Mouse (Mus musculus): Measurements from ENCODE around the gene Fkrp. TPM values are rescaled to one million over a fixed set of nuclear protein-coding genes. Genes with fewer than 3 reads are reported as not detected.

The Fkrp gene
- total RNA-seq, 2 experiments from 2014 or later, result 35.7 to 42.3 TPM

Other genes starting within 250 kb of the Fkrp start
- 10 to 100 TPM; 15.3 to 16.5 TPM for gene Arhgap35, start 201.7 kb downstream of the Fkrp start, total RNA-seq (2021)
- not detected for gene Ceacam15, start 141.0 kb downstream of the Fkrp start, total RNA-seq (2021)
- not detected for gene Ceacam9, start 94.8 kb downstream of the Fkrp start, total RNA-seq (2021)
- gene Ap2s1, start 78.3 kb downstream of the Fkrp start, total RNA-seq (2021), result 10 to 100 TPM; 52.5 to 56.7 TPM
- gene Slc1a5, start 35.4 kb downstream of the Fkrp start, total RNA-seq (2021), result 10 to 100 TPM; 14.2 to 47.4 TPM
- 10 to 100 TPM; 13.2 to 22.4 TPM for gene Strn4, start 843 bp downstream of the Fkrp start, total RNA-seq (2021)
- 1 to 10 TPM; 5.0 to 5.3 TPM for gene Prkd2, start 26.2 kb upstream of the Fkrp start, total RNA-seq (2021)
- 1 to 10 TPM; 1.9 to 2.3 TPM for gene Dact3, start 58.6 kb upstream of the Fkrp start, total RNA-seq (2021)
- not detected for gene Gng8, start 75.1 kb upstream of the Fkrp start, total RNA-seq (2021)
- gene Ptgir, start 89.8 kb upstream of the Fkrp start, total RNA-seq (2021), result 1 to 10 TPM in 1 of 2 experiments, under 1 TPM in 1; 0.97 to 1.3 TPM
- gene Calm3, start 107.4 kb upstream of the Fkrp start, total RNA-seq (2021), result 100 to 1,000 TPM; 257 to 291 TPM
- 1 to 10 TPM; 2.3 to 3.3 TPM for gene Pnmal2, start 128.0 kb upstream of the Fkrp start, total RNA-seq (2021)
- gene Pnmal1, start 142.9 kb upstream of the Fkrp start, total RNA-seq (2021), result not detected
- not detected for gene Gm42372, start 166.4 kb upstream of the Fkrp start, total RNA-seq (2021)
- gene Ccdc8, start 176.0 kb upstream of the Fkrp start, total RNA-seq (2021), result 1 to 10 TPM; 1.7 to 2.6 TPM
- gene Ppp5c, start 211.2 kb upstream of the Fkrp start, total RNA-seq (2021), result 10 to 100 TPM; 59.8 to 68.1 TPM
- gene Hif3a, start 245.7 kb upstream of the Fkrp start, total RNA-seq (2021), result 1 to 10 TPM in 1 of 2 experiments, under 1 TPM in 1; 0.97 to 1.3 TPM

All from gastrocnemius, postnatal 25 days (tissue).